Mouse (Mus musculus): Measurements from ENCODE around the gene Ttc19.

Ttc19 gene

GRCm38 (mm10) chr11:62280675-62281600 is at the start of gene Ttc19, which contains the start of gene Zswim7:
Gene Ttc19, plus strand, starts transcription at chr11:62281473.
Gene Zswim7, minus strand, starts transcription at chr11:62281375.
- peak; percentile 93 for DNase-seq (ENCODE audit: low spot score)

GRCm38 (mm10) chr11:62240631-62241261 is 40.5 kb upstream of the Ttc19 start:
- no peak for DNase-seq (ENCODE audit: low spot score)

GRCm38 (mm10) chr11:62243871-62244270 is 37.4 kb upstream of the Ttc19 start:
- no peak for DNase-seq (ENCODE audit: low spot score)

DNA sequence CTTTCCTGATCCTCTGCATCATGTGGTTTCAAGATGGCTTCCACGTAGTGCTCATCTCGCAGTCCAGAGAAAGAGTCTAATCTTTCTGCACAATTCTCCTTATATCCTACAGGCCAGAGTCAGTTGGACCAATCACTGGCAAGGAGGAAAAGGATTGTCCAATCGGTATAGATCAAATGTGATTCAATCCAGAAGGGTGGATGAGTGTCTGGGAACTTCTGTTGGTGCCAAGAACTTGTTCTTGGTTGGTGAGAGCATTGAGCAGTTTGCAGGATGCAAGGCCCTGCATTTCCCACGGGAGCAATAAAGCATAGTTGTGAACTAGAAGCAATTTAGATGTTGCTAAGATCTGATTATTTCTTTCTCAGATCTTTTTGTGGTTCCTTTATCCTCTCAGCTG is 36.8 kb upstream of the Ttc19 start:
- no peak for DNase-seq (ENCODE audit: low spot score)

GRCm38 (mm10) chr11:62247759-62248400 is 33.4 kb upstream of the Ttc19 start:
- no peak for DNase-seq (ENCODE audit: low spot score)

DNA sequence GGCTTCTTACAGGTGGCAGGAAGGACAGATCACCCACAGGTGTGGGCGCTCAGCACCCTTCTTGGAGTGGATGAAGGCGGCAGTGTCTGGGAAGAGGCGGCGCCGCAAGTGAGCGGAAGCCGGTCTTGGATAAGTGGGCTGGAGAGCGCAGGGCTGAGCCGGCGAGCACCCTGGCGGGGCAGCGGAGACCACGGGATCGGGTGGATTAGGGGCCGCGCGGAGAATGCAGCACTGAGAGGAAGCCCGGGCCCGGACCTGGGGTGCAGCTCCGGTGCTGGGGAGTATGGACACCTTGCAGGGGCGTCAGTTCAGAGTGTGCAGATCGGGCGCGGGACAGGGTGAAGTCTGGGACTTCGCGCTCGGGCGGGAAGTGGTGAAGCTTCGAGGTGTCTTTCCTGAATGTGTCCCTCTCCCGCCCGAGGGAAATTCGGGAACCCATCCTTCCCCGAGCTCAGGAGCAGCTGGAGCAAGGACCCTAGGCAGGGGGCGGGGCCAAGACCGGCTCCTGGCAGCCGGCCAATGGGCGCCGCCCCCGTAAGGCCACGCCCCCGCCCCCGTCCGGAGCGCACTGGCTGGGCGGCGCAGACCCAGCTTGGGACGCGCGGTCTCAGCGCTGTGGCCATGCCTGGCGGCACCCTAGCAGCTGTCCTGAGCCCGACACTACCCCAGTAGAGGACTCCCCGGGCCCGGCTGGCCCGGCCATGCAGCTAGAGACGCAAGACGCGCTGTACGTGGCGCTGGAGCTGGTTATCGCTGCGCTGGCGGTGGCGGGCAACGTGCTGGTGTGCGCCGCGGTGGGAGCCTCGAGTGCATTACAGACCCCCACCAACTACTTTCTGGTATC is 32.6 kb upstream of the Ttc19 start, which contains the start of gene Adora2b:
Gene Adora2b (plus strand): TSS at position 584 of the 844 bp plus-strand sequence.
- peak; percentile 96 for DNase-seq (ENCODE audit: low spot score)

DNA sequence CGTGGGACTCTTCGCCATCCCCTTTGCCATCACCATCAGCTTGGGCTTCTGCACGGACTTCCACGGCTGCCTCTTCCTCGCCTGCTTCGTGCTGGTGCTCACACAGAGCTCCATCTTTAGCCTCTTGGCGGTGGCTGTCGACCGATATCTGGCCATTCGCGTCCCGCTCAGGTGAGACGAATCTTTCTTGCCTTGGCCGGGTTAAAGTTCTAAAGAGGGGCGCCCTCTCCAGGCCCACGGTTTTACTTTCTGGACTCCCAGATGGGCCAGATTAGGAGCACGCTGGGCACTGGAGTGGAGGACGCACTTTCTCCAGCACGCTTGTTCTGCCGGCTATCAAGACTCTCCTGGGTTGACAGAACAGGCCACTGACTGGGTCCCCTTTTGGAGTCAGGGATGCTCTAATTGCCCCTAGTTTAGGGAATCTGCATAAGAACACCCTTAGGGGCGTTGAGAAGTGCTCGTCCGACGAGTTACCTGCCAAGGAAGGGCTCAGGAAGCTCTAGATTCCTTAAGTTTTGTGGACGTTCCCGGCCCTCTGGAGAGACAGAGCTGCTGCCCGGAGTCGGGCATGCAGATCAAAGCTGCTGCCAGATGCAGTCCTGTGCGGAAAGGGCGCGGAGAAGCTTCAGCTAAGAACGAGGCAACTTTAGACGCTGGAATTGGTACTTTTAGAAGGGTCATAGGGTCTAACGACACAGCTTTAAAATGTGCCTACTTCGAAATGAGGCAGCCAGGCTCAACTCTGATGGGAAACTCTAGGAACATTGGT is 31.8 kb upstream of the Ttc19 start:
- peak; percentile 66 for DNase-seq (ENCODE audit: low spot score)

DNA sequence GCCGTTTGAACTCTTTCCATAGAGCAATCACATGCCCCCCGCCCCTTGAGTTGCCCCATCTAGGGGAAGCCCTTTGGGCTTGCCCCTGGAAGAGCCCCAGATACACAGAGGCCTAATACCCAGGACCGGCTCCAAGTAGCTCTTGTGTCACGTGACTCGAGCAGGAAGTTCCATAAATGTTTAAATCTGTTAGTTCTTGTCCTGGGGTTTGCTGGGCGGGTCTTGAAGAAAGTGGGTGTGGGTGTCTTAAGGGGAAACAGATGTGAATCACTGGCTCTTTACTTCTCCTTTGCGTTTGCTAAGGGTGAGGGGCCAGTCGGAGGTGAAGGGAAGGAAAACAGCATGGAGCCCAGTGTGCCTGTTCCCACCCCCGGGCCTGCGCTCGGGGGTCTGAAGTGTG is 30.2 kb upstream of the Ttc19 start:
- DNase-seq (ENCODE audit: low spot score): peak; percentile 74

DNA sequence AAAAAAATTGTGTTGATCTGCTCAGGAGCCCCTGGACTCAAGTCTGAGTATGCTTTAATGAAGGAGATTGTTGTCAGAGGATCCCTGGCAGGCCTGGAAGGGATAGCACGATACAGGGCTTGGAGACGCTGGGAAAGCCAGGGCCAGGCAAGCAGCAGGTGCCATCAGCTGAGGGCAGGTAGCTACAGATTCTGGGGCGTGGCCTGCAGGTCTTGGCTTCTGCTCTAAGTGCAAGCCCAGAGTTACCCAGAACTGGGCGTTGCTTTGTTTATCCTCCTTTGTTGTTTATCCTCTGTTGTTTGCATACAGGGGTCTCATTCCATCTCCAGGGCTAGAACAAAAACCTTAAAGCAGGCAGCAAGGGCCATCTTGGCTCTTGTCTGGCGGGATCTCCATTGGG is 27.9 kb upstream of the Ttc19 start:
- DNase-seq (ENCODE audit: low spot score): no peak

- no peak for DNase-seq (ENCODE audit: low spot score)
Observed at GRCm38 (mm10) chr11:62259214-62259613, 22.1 kb upstream of the Ttc19 start.

DNA sequence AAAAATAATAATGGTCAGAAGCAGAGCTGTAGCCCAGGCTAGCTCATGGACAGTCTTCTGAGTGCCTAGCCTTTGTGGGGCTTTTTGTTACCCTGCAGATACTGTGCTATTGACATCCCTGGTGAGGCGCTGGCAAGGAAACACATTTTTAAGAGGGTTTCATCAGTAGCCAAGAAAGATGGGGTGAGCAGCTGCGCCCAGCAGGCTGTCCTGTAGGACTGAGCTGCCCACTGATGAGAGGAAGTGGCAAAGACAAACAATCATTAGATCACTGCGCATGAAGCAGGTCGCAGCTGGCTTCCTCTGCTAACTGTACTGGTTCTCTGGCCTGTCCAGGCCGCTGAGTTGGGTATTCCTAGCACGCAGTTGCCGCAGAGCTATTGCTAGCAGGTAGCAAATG is 17.7 kb upstream of the Ttc19 start:
- no peak for DNase-seq (ENCODE audit: low spot score)

GRCm38 (mm10) chr11:62264018-62264417 is 17.3 kb upstream of the Ttc19 start:
- DNase-seq (ENCODE audit: low spot score): no peak

DNA sequence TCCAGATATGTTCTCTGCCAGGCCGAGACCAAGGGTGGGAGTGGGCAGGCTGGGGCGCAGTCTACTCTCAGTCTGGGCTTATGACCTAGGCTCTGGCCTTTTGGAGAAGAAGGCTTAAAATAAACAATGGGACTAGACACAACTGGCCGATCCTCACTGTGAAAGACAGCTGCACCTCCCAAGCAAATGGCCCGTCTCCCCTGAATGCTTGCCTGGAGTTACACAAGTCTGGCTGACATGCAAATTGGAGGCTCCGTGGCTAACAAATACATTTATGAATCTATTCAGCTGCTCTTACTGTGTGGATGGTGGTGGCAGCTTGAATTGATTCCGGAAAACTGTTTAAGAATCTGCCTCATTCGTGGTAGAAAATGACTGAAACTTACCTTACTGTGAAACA is 15.6 kb upstream of the Ttc19 start:
- no peak for DNase-seq (ENCODE audit: low spot score)

DNA sequence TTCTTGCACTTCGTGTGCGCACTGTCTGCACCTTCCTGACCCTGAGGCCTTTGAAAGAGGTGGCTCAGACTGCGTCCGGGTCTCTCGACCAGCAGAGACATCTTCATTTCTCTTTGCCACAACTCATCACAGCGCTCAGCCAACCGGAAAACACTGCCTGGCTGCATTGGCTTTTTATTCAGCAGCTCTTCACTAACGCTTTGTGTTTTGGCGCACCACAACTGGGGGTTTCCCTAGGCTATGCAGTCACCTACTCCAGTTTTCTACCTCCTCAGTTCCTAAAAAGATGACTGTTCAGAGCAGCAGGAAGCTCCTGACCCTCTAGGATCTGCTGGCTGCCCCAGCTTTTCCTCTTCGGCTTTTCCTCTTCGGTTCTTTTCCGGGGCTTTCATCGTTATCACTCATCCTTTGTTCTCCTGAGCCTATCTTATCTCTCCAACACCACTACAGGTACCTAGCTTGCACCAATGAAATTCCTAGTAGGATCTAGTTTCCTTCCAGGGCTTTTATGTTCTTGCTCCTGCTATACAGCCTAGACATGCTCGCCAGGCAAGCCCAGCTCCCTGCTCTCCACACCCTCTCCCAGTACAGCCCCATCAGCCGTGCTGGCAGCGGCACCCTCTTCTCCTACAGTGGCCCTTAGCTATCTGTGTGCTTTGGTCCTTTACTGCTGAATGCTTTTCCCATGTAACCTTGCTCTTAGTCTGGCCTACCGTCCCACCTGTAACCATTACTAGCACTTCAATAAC is 14.6 kb upstream of the Ttc19 start:
- no peak for DNase-seq (ENCODE audit: low spot score)

GRCm38 (mm10) chr11:62268381-62268780 is 12.9 kb upstream of the Ttc19 start:
- DNase-seq (ENCODE audit: low spot score): no peak

DNA sequence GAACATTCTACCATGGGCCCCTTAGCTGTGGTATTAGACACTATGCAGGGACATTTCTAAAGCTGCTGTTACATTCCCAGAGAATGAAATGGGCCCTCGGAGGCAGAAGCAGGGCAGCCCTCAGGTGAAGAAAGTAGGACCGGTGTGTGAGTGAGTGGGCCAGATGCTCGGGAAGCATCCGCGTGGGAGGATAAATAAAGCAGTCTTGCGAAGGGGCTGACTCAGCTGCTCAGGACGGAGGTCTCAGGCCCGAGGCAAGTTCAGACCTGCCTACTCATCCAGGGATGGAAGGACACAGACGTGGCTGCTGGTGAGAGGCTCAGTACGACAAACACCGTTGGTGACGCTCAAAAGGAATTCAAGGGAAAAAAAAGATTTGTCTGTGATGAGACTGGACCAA is 12.2 kb upstream of the Ttc19 start:
- no peak for DNase-seq (ENCODE audit: low spot score)

- DNase-seq (ENCODE audit: low spot score): no peak
Observed at GRCm38 (mm10) chr11:62270851-62271250, 10.4 kb upstream of the Ttc19 start.

DNA sequence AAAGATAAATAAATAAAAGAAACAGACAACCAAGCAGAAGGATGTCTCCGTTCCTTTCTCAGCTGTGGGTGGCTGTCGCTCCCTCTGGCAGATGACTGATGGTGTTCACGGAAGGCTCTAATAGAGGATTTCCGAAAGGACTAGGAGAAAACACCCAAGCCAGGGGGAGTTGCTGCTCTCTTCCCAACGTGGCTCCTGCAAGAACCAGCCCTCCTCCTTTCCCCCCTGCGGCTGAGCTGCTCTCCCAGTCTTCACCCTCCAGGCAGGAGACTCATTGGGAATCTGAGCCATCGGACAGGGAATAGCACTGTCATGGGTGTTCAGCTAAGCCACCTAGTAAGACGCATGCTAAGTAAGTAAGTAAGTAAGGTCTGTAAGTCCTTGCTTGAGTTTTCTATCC is 4.2 kb upstream of the Ttc19 start:
- DNase-seq (ENCODE audit: low spot score): no peak

DNA sequence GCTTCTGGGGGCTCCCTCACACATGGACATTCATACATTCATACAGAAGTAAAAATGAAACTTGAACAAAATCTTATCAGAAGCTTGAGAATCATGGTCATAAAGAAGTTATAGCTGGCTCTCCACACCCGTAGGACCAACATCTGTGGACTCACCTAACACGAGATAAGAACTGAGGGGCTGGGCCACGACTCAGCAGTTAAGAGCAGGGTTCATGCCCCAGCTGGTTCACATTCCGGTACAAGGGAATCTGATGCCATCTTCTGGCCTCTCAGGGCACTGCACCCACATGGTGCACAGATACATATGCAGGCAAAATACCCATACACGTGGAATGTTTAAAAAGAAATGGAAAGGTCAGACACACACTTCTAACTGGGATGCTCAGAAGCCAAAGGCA is 3.2 kb upstream of the Ttc19 start:
- DNase-seq (ENCODE audit: low spot score): peak; percentile 85

DNA sequence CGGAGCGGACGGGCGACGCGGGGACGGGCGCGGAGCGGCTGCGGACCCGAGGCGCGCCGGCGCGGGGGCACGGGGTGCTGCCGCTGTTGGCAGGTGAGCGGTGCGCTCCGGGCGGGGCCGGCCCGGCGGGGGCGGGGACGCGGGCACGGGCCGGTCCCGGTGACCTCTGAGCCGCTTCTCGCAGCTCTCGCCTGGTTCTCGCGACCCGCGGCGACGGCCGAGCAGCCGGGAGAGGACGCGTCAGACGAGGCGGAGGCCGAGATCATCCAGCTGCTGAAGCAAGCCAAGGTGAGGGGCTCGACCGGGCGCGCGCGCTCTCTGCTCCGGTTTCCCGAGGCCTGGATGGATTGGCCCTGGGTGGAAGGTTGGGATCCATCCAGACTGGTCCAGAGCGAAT is 326 bp downstream of the Ttc19 start:
- DNase-seq (ENCODE audit: low spot score): peak; percentile 65
